Mouse (Mus musculus) intestine, postnatal 0 days (tissue): Measurements from ENCODE around the gene Ppm1j. TPM values are rescaled to one million over a fixed set of nuclear protein-coding genes. Genes with fewer than 3 reads are reported as not detected.
A peak's percentile ranks its signal among the peaks of the same experiment; 100 is the strongest.

Source experiments
- ATAC-seq: fragments of 200-750 bp; cut with Nextera tagmentation; 2 replicates; pipeline ENCODE4 v1.8.0; 2017; ENCODE audit warnings: mild to moderate bottlenecking, moderate TSS enrichment, moderate library complexity
- H3K27ac ChIP-seq: fragments of 300-500 bp; sonication (generic); 2 replicates; pipeline ENCODE4 v1.5.1; 2014; ENCODE audit warnings: mild to moderate bottlenecking, low read depth, low read length, moderate library complexity
- H3K27me3 ChIP-seq: fragments of 300-500 bp; sonication (generic); replicated peaks from 2 replicates; pipeline ENCODE4 v1.6.1; 2014; ENCODE audit warnings: low read length, mixed read lengths; ENCODE audit not compliant: control insufficient read depth, insufficient read depth
- H3K36me3 ChIP-seq: fragments of 300-500 bp; sonication (generic); 2 replicates; pipeline ENCODE4 v1.6.1; 2014; ENCODE audit warnings: mild to moderate bottlenecking, moderate library complexity; ENCODE audit not compliant: control insufficient read depth, insufficient read depth
- H3K4me1 ChIP-seq: fragments of 300-500 bp; sonication (generic); replicated peaks from 2 replicates; pipeline ENCODE4 v1.6.1; 2014; ENCODE audit warnings: antibody characterized with exemption, low read length, mixed read lengths; ENCODE audit not compliant: control insufficient read depth, insufficient read depth
- H3K4me2 ChIP-seq: fragments of 300-500 bp; sonication (generic); replicated peaks from 2 replicates; pipeline ENCODE4 v1.6.1; 2014; ENCODE audit warnings: low read depth, mild to moderate bottlenecking, moderate library complexity
- H3K4me3 ChIP-seq: fragments of 300-500 bp; sonication (generic); 2 replicates; pipeline ENCODE4 v1.5.1; 2014; ENCODE audit warnings: low read depth, low read length
- H3K9ac ChIP-seq: fragments of 300-500 bp; sonication (generic); 2 replicates; pipeline ENCODE4 v1.6.1; 2014; ENCODE audit warnings: mild to moderate bottlenecking, low read depth, low read length
- H3K9me3 ChIP-seq: fragments of 300-500 bp; sonication (generic); 2 replicates; pipeline ENCODE4 v1.6.1; 2016; ENCODE audit warnings: mixed run types; ENCODE audit not compliant: control insufficient read depth
- CTCF ChIP-seq: sonication (generic); IDR thresholded peaks from 2 replicates; pipeline ENCODE4 v1.5.1; 2016; ENCODE audit warnings: low read depth, mild to moderate bottlenecking, control low read depth, antibody characterized with exemption, moderate library complexity
- WGBS: fragments of 180-500 bp; shearing (Covaris S2); extraction: QIAGEN DNeasy Blood & Tissue Kit; methylation state at CpG from one replicate; pipeline ENCODE4 v1.1.7; 2014; 5-methylcytosine and 5-hydroxymethylcytosine counted together
- polyA plus RNA-seq: library from polyadenylated mRNA; unstranded; fragments of >200 nt; fragmentation: Nextera tagmentation; extraction: Ambion mirVana; gene quantifications from 2 replicates; pipeline ENCODE4 v1.2.1, GENCODE M21; 2015

Gene Ppm1j
- polyA plus RNA-seq = 22.3 and 24.4 TPM in 2 replicates

GRCm38 (mm10) chr3:104780561-104781420, at the start of gene Ppm1j:
TSS of gene Ppm1j (plus strand) at chr3:104781056.
- 1% methylated on average over 56 of the region's 56 CpGs for WGBS
- peaks cover 46% of the 10 kb centered on the region for H3K27me3 ChIP-seq

GRCm38 (mm10) chr3:104732907-104733306, 47.9 kb upstream of the Ppm1j start:
- Histone ChIP-seq H3K9ac (no peak overlapping the region), H3K27me3 (no peaks in the 10 kb centered on the region), H3K9me3 (no peaks in the 10 kb centered on the region), H3K4me1 (no peaks in the 10 kb centered on the region), H3K4me3 (no peak overlapping the region), H3K36me3 (no peaks in the 10 kb centered on the region), H3K4me2 (no peak overlapping the region), H3K27ac (no peak overlapping the region)
- TF ChIP-seq CTCF = no peak
- ATAC-seq = no peak
- WGBS = 60% methylated on average over 3 of the region's 3 CpGs

More at GRCm38 (mm10) chr3:104780561-104781420, at the start of gene Ppm1j:
- peaks cover 15% of the 10 kb centered on the region for H3K4me1 ChIP-seq
- peak within 1 kb of the TSS; percentile 37 for H3K27ac ChIP-seq
- peak within 1 kb of the TSS; percentile 56 for H3K4me3 ChIP-seq
- peak within 1 kb of the TSS; percentile 99 for H3K4me2 ChIP-seq
- ATAC-seq = peak; percentile 67
- H3K9ac ChIP-seq = peak within 1 kb of the TSS; percentile 67
- no peaks in the 10 kb centered on the region for H3K9me3 ChIP-seq
- TF ChIP-seq CTCF = no peak
- H3K36me3 ChIP-seq = no peaks in the 10 kb centered on the region

DNA sequence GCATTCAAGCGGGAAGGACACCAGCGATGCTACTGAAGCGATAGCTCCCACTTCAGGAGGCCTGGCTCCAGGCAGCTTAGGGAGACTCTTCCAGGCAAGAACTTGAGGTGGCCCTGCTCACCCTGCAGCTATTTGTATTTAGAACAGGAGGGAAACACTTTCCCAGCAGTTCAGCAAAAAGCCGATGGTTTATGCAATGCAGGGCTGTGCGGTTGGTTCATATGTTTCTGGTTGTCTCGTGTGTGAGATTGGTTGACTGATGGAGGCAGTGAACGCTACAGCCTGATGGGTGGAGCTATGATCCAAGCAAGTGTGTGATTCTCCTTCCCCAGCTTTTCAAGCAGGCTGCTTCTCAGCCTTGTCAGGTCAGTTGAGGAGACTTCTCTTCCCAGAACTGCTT, 46.2 kb upstream of the Ppm1j start:
- no peak overlapping the region for H3K4me3 ChIP-seq
- no peak overlapping the region for H3K4me2 ChIP-seq
- 53% methylated on average over 7 of the region's 7 CpGs for WGBS
- H3K9ac ChIP-seq = no peak overlapping the region
- no peak for ATAC-seq
- H3K4me1 ChIP-seq = no peaks in the 10 kb centered on the region
- no peak for TF ChIP-seq CTCF
- H3K27me3 ChIP-seq = no peaks in the 10 kb centered on the region
- no peaks in the 10 kb centered on the region for H3K36me3 ChIP-seq
- no peaks in the 10 kb centered on the region for H3K9me3 ChIP-seq
- no peak overlapping the region for H3K27ac ChIP-seq

DNA sequence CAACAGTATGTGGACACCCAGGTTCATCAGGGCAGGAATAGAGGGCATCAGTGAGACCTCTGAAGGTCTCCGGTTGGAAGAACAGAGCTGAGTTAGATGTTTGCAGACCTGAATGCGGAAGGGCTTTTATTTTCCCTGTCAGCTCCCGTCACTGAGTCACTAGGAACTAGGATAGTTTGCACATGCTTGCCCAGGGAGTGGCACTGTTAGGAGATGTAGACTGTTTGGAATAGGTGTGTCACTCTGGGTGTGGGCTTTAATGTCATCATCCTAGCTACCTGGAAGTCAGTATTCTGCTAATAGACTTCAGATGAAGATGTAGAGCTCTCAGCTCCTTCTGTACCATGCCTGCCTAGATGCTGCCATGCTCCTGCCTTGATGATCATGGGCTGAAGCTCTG, 38.9 kb upstream of the Ppm1j start:
- no peak overlapping the region for H3K4me2 ChIP-seq
- no peaks in the 10 kb centered on the region for H3K4me1 ChIP-seq
- no peak for TF ChIP-seq CTCF
- no peak overlapping the region for H3K9ac ChIP-seq
- no peak overlapping the region for H3K4me3 ChIP-seq
- peak; percentile 54; the same call in 1 of the 2 replicates for ATAC-seq
- H3K36me3 ChIP-seq = no peaks in the 10 kb centered on the region
- no peaks in the 10 kb centered on the region for H3K27me3 ChIP-seq
- H3K9me3 ChIP-seq = no peaks in the 10 kb centered on the region
- WGBS = 51% methylated on average over 3 of the region's 3 CpGs
- no peak overlapping the region for H3K27ac ChIP-seq

DNA sequence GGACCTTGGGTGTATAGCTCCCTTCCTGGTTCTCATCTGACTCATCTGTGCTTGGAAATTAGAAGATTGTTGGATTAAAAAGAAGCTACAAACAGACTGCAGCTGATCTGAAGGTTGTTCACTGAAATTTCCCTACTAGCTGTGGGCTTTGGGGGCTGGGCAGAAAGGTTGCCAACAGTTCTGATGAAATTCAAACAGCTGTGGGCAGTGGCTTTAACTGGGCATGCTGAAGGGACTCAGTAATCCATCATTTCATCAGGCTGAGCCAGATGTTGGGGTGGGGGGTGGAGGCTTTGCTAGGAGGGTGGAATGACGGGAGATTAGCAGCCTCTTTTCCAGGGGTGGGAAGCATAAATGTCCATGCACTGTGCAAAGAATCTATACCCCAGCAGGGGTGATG, 37.7 kb upstream of the Ppm1j start:
- H3K27me3 ChIP-seq = no peaks in the 10 kb centered on the region
- no peak overlapping the region for H3K4me2 ChIP-seq
- TF ChIP-seq CTCF = no peak
- H3K4me3 ChIP-seq = no peak overlapping the region
- H3K9ac ChIP-seq = no peak overlapping the region
- no peak for ATAC-seq
- H3K36me3 ChIP-seq = no peaks in the 10 kb centered on the region
- H3K9me3 ChIP-seq = no peaks in the 10 kb centered on the region
- no peaks in the 10 kb centered on the region for H3K4me1 ChIP-seq
- WGBS = 64% methylated on average over 1 of the region's 1 CpGs
- no peak overlapping the region for H3K27ac ChIP-seq

- Histone ChIP-seq H3K9me3 (no peaks in the 10 kb centered on the region), H3K36me3 (no peaks in the 10 kb centered on the region), H3K4me3 (no peak overlapping the region), H3K27me3 (no peaks in the 10 kb centered on the region), H3K9ac (no peak overlapping the region), H3K27ac (no peak overlapping the region), H3K4me2 (no peak overlapping the region), H3K4me1 (no peaks in the 10 kb centered on the region)
- no peak for TF ChIP-seq CTCF
- 73% methylated on average over 1 of the region's 1 CpGs for WGBS
- no peak for ATAC-seq
These were observed 37.0 kb upstream of the Ppm1j start for GRCm38 (mm10) chr3:104743864-104744263.
